Mouse (Mus musculus) thymus, postnatal 25 days (tissue): ENCODE data around the gene BC051142.

Source experiments
- DNase-seq: peaks from one replicate; pipeline ENCODE4 v3.0.0; 2022

The BC051142 gene

DNA sequence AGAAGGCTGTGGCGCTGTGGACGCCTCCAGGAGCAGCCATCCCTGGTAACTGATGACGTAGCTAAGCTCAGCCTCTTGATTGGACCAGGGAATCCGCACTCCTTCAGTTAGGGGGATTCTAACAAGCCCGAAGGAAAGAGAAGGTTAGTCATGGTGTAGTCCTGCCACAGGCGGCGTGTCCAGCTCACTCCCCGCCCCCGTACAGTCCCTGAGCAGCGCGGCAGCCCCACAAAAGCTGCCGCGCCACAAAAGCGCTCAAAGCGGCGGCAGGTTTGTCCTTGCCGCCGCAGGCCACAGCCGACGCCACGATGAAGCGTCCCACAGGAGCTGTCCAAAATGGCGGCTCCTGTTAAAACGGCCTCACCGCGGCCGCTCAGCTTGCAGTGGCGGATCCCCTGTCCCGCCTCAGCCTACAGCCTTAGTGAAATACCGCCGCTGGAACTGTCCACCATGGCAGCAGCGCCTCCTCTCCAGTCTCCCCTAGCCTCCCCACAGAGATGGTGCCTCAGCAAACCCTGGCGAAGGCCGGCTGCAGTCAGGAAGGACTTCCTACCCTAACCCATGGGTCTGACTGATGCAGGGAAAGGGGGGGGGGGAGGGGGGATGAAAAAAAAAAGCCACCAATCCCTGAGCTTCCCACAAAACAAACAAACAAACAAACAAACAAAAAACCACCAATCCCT lies at the start of gene BC051142:
BC051142 (plus strand) TSS at position 110 of the 683 bp plus-strand sequence.
- DNase-seq: peak; percentile 81

DNA sequence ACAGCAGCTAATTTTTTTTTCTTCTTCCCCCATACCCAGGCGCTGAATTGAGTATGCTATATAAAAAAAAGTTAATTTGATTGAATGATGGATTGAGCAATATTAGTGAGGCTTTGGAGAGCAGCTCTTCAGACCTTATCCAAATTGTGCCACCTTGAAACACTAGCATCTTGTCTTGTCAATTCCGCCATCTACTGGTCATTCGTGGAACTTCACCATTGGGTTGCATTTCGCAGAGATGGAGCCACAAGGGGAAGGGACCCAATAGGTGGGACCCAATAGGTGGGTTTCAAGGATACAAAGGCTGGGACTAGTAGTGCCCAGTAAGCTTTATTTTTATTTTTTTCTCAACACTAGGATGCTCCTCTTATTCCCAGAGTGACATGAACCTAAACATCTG lies 49.2 kb upstream of the BC051142 start:
- peak; percentile 85 for DNase-seq

GRCm38 (mm10) chr17:34354539-34354938 lies 44.1 kb upstream of the BC051142 start, which contains the start of gene Btnl2:
Btnl2 (plus strand) TSS chr17:34354822.
- DNase-seq: no peak

DNA sequence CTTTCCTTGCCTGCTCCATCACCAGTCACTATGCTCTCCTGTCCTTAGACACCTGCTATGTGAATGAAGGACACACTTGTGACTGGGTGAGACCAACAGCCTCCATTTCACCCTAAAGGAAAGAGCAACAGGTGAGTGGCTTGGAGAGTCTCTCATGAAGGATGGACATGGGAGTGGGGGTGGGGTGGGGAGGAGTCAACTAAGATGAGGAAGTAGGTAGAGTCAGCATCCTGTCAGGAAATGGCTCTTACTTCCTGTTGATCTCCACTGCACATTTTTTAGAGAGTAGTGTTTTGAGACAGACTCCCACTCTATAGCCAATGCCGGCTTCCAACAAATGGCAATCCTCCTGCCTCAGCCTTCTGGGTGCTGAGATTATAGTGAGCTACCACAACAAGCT lies 43.7 kb upstream of the BC051142 start:
- peak; percentile 11 for DNase-seq

- DNase-seq: no peak
These were observed 35.6 kb upstream of the BC051142 start for GRCm38 (mm10) chr17:34362954-34363546.

GRCm38 (mm10) chr17:34363676-34364310 lies 34.8 kb upstream of the BC051142 start:
- DNase-seq: no peak

GRCm38 (mm10) chr17:34365031-34365430 lies 33.6 kb upstream of the BC051142 start:
- no peak for DNase-seq

- no peak for DNase-seq
These were observed 28.1 kb upstream of the BC051142 start for GRCm38 (mm10) chr17:34370563-34370962.

- no peak for DNase-seq
These were observed 25.4 kb upstream of the BC051142 start for GRCm38 (mm10) chr17:34373055-34373709.

GRCm38 (mm10) chr17:34376847-34377246 lies 21.8 kb upstream of the BC051142 start, which contains the start of gene Btnl1:
Btnl1 (plus strand) TSS chr17:34377132.
- DNase-seq: no peak

DNA sequence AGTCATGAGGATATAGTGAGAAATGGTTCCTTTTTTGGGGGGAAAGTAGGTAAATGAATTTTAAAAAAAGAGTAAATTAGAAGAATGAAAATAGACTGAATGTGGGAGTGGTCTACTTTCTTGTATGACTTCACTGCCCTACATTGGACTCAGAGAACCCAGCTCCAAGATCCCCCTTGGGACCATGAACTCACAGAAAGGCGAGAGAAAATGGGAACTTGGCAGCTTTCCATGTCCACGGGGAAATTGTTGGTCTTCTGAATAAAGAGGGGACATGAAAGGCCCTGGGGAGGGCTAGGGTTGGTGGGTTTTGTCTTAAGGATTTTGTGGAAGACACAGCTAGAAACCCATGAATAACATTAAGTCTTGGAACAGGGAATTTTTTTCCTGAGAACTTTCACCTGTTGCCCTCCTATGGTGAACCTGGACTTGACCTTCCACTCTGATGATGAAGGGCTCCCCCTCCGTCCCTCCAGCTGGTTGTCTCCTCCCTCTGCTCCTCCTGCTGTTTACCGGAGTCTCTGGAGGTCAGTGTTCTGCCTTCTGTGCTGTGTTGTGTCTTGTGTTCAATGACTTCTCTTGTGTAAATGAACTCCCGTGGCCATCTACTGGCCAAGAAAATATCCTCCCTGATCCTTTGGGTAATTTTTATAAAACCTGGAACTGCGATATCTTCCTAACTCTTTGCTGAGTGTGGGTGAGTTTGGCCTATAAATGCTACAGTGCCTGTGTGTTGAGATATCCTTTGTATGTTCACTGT lies 21.0 kb upstream of the BC051142 start:
- DNase-seq: no peak

- no peak for DNase-seq
These were observed 19.9 kb upstream of the BC051142 start for GRCm38 (mm10) chr17:34378716-34379115.

DNA sequence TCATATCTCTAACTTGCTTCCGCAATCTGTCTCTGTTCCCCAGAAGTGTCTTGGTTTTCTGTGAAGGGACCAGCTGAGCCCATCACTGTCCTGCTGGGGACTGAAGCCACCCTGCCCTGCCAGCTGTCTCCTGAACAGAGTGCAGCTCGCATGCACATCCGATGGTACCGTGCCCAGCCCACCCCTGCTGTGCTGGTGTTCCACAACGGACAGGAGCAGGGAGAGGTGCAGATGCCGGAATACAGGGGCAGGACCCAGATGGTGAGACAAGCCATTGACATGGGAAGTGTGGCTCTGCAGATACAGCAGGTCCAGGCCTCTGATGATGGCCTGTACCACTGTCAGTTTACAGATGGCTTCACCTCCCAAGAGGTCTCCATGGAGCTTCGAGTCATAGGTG lies 19.2 kb upstream of the BC051142 start:
- DNase-seq: no peak

DNA sequence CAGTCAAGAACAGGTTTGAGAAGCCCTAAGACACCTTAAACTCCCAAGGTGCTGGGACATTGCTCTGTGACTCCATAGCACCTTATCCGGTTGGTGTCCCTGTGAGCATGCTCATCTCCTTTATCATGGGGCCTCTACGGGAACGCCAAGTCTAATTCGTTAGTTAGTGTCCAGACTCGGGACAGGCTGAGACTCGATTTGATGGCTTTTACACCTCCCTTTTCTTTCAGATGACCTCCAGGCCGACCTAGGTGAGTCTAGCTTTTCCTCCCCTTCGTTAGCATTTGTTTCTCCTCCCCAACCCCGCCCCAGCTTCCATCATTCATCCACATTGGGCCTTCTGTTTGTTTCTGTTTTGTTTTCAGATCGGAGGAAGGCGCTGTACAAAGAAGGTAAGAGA lies 16.7 kb upstream of the BC051142 start:
- DNase-seq: no peak

DNA sequence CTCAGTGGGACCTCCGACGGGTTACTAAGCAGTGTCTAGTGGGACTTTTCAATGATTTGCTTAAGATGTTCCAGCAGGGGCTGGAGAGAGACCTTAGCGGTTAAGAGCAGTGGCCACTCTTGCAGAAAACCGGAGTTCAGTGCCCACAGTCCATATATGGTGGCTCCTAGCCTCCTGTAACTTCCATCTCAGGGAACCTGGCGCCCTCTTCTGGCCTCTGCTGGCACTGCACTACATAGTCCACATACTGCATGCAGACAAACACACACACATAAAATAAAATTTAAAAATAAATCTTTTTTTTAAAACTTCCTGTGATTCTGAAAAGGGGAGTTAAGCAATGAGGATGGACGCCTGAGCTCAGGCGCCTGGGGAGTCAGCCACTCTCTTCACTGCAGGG lies 15.4 kb upstream of the BC051142 start:
- DNase-seq: peak; percentile 35

- DNase-seq: no peak
These were observed 13.9 kb upstream of the BC051142 start for GRCm38 (mm10) chr17:34384699-34385098.

DNA sequence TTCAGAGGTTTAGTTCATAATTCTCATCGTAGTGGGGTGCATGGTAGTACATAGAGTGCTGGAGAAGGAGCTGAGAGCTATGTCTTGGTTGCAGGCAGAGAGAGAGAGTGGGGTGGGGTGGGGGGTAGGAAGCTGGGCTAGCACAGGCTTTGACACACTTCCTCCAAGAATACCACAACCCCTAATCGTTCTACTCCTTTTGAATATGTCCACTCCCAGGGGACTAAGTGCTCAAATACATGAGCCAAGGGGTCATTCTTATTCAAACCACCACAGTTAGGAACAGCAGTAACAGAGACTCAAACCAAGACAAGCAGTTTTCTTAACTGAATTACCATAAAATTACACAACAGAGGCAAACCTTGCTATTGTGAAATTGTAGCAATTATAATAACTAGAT lies 12.0 kb upstream of the BC051142 start:
- DNase-seq: no peak

GRCm38 (mm10) chr17:34388513-34388912 lies 10.1 kb upstream of the BC051142 start:
- DNase-seq: peak; percentile 52

DNA sequence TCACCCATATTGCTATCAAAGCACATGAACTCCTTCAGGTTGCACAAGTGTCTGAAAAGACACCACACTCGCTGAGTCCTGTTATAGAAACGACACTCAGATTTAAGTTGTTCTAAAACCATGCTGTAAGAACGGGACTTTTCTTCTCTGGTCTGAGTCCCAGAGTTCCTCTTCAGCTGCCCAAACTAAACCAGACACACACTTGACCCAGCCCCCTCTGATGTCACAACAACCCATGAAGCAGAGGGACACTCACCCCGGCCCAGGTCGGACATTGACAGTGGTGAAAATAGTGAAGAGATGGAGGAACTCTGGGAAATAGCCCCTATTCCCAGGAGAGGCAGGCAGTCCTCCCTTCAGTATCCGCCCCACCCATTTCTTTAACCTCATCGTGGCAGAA lies 7.1 kb upstream of the BC051142 start:
- DNase-seq: no peak

DNA sequence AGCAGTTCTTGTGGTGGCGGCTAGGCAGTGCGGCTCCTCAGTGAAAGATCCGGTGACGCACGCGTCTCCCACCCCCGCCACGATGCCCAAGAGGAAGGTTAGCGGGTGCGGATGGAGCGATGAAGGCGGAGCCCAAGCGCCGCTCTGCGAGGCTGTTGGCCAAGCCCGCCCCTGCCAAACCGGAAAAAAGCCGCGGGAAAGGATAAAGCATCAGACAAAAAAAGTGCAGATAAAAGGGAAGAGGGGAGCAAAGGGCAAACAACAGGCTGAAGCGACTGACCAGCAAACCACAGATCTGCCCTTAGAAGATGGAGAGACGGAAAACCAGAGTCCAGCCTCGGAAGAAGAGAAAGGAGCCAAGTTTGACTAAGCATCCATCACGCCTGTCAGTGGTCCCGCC lies 6.3 kb upstream of the BC051142 start:
- DNase-seq: peak; percentile 9

- DNase-seq: peak; percentile 30
These were observed 1.3 kb upstream of the BC051142 start for GRCm38 (mm10) chr17:34397357-34397756.

DNA sequence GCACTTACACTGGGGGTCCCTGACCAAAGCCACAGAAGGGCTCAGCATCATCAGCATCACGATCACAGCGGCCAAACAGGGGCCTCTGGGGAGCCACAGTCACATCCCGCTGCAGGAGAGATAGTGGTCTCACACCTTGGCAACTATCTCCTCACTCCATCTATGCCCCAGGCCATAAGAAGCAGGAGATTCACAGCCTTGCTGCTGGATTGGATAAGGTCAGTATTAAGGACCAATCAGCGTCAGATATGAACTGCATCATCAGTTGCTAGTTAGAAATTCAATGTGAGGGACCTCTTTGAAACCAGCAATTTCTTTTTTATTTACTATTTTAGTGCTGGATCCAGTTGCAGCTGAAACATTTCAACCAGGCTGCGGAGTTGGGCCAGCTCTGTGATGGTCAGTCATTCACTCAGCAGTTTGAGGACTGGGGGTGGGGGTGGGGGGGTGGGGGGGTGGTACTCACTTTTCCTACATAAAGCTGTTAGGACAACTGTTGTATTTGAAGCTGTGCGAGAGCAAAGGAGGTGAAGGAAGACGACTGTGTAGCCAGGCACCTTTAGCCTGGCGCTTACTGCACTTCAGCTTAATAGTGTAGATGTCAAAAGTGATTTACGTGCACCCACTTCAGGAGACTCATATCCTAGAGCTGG lies 436 bp upstream of the BC051142 start:
- DNase-seq: peak; percentile 47
